9 mouse cellular contexts compared by ENCODE assay signal in the genomic region with DNA sequence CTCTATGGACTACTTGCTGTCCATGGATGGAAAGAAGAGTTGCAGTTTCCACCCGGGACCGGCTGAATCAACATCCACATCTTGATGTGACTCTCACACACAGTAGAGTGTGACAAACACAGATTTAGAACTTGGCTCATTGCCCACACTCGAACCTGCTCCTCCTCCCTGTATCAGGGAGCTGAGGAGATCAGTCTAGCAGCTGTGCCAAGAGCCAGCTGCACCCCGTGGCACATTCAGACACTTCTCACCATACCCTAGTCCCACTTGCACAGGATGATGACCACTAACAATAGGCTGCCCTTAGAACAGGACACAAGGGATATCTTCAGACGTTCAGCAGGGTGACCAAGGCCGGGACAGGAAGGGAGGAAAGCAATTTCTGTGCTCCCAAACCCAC. TPM values are rescaled to one million over a fixed set of nuclear protein-coding genes. Genes with fewer than 3 reads are reported as not detected.
DNase-seq lines count a peak whose midpoint lies in the region; ATAC-seq and TF ChIP-seq lines count a peak whose summit lies in the region.
"Had no signal": no experiment of that assay in that cellular context is flagged by ENCODE, and none has a peak within 500 bp of the region (broad histone marks: within the 10 kb centered on the region; RNA-seq: fewer than 3 reads in every experiment).

No protein-coding gene starts in this region.

- WGBS in heart, embryonic 16.5 days, result 27% methylated on average over 6 of the region's 6 CpGs
- WGBS in hindbrain, postnatal 0 days, result 29% methylated on average over 6 of the region's 6 CpGs

- no peaks in the 10 kb centered on the region; the same call in 1 of the 2 replicates for H3K27me3 ChIP-seq in heart, embryonic 16.5 days (ENCODE audit: control insufficient read depth, insufficient read depth, low read length)
- no peaks in the 10 kb centered on the region for H3K27me3 ChIP-seq in hindbrain, postnatal 0 days (ENCODE audit: insufficient read depth, low read length)

- intact Hi-C loops in heart, postnatal 25 days (cut with DNase I), result no loop called here

- no peak overlapping the region for H3K4me3 ChIP-seq in heart, embryonic 16.5 days (ENCODE audit: low read length)
- no peak overlapping the region for H3K4me3 ChIP-seq in hindbrain, postnatal 0 days (ENCODE audit: low read length)

- no peak for DNase-seq in heart, postnatal 25 days (ENCODE audit: low spot score)
- DNase-seq in right cerebral cortex, adult 2 months (ENCODE audit: low spot score in 2 of 2), result peak; percentile 33
- DNase-seq in right cerebral cortex, postnatal 25 days, result no peak
- peak; percentile 70 for DNase-seq in hindbrain, postnatal 0 days (ENCODE audit: low spot score)
- DNase-seq in right cerebral cortex, postnatal 14 days, result peak; percentile 15
- DNase-seq in adrenal gland, postnatal 4 days (ENCODE audit: low spot score in 2 of 2), result no peak
- DNase-seq in cerebellum, adult 8-10 months, result no peak

- H3K27ac ChIP-seq in heart, embryonic 16.5 days (ENCODE audit: low read length), result no peak overlapping the region
- no peak overlapping the region for H3K27ac ChIP-seq in hindbrain, postnatal 0 days

- no peak overlapping the region for H3K4me2 ChIP-seq in heart, embryonic 16.5 days (ENCODE audit: low read depth, low read length)
- peak overlapping the region; percentile 100 for H3K4me2 ChIP-seq in hindbrain, postnatal 0 days (ENCODE audit: low read depth, low read length)

- H3K36me3 ChIP-seq in heart, embryonic 16.5 days (ENCODE audit: control insufficient read depth, insufficient read depth), result no peaks in the 10 kb centered on the region
- H3K36me3 ChIP-seq in hindbrain, postnatal 0 days (ENCODE audit: insufficient read depth, low read length), result no peaks in the 10 kb centered on the region

- H3K9ac ChIP-seq in heart, embryonic 16.5 days (ENCODE audit: low read length), result no peak overlapping the region
- no peak overlapping the region for H3K9ac ChIP-seq in hindbrain, postnatal 0 days (replicated peaks; ENCODE audit: low read length)

- no peak for TF ChIP-seq CTCF in hindbrain, postnatal 0 days (IDR thresholded peaks at IDR 0.05; ENCODE audit: low read depth)

- 0 out of 2 replicates have a peak, but pooled peaks have one; percentile 38 for ATAC-seq in heart, embryonic 16.5 days (replicated peaks; ENCODE audit: extremely low read depth, insufficient read depth, low FRiP score)
- peak; percentile 61 for ATAC-seq in hindbrain, postnatal 0 days

- H3K9me3 ChIP-seq in heart, embryonic 16.5 days (replicated peaks; ENCODE audit: control insufficient read depth, low read length), result no peaks in the 10 kb centered on the region
- H3K9me3 ChIP-seq in hindbrain, postnatal 0 days (ENCODE audit: low read length), result no peaks in the 10 kb centered on the region

- peaks cover 2% of the 10 kb centered on the region; the same call in 1 of the 2 replicates for H3K4me1 ChIP-seq in heart, embryonic 16.5 days (ENCODE audit: control insufficient read depth, insufficient read depth, low read length)
- no peaks in the 10 kb centered on the region for H3K4me1 ChIP-seq in hindbrain, postnatal 0 days (ENCODE audit: insufficient read depth, low read length)

RNA-seq across cellular contexts. Expression of gene Cd109, which starts 1.1 kb away (rescaled TPM):
- polyA plus RNA-seq in heart, embryonic 16.5 days (2015; fragmentation: Nextera tagmentation; extraction: Ambion mirVana), result 3.6 and 5.0 TPM in 2 replicates
- 1 to 10 TPM; 1.3 to 1.8 TPM for total RNA-seq in heart, postnatal 25 days (2021)
- 2.1 and 3.2 TPM in 2 replicates for total RNA-seq in hindbrain, postnatal 0 days (2014; rRNA removed)
- polyA plus RNA-seq in hindbrain, postnatal 0 days (2015; fragmentation: Nextera tagmentation; extraction: Ambion mirVana), result 1.3 and 1.7 TPM in 2 replicates
- total RNA-seq in adrenal gland, postnatal 4 days (2021), result 1 to 10 TPM; 3.3 to 4.0 TPM
- total RNA-seq: hematopoietic stem cell, adult 5-6 weeks had no signal

RNA-seq across cellular contexts. Expression of gene Slc17a5, which starts 26.4 kb away (rescaled TPM):
- polyA plus RNA-seq in heart, embryonic 16.5 days (2015; fragmentation: Nextera tagmentation; extraction: Ambion mirVana), result 8.8 and 9.7 TPM in 2 replicates
- total RNA-seq in heart, postnatal 25 days (2021), result 1 to 10 TPM; 5.2 to 6.0 TPM
- 9.9 and 10.2 TPM in 2 replicates for total RNA-seq in hindbrain, postnatal 0 days (2014; rRNA removed)
- polyA plus RNA-seq in hindbrain, postnatal 0 days (2015; fragmentation: Nextera tagmentation; extraction: Ambion mirVana), result 15.5 and 16.6 TPM in 2 replicates
- 10 to 100 TPM; 12.2 to 14.2 TPM for total RNA-seq in adrenal gland, postnatal 4 days (2021)

Comparison
In these comparisons a context has a peak if more than half of its experiments do, and no peak if none do; other contexts are left out.
1. DNase-seq: peak in right cerebral cortex, adult 2 months (2 of 2), hindbrain, postnatal 0 days (single experiment) and right cerebral cortex, postnatal 14 days (single experiment); none in heart, postnatal 25 days (single experiment), right cerebral cortex, postnatal 25 days (single experiment), adrenal gland, postnatal 4 days (0 of 2) and cerebellum, adult 8-10 months (single experiment).